Comparison of ENCODE assay signal across 8 mouse cellular contexts in the genomic region with DNA sequence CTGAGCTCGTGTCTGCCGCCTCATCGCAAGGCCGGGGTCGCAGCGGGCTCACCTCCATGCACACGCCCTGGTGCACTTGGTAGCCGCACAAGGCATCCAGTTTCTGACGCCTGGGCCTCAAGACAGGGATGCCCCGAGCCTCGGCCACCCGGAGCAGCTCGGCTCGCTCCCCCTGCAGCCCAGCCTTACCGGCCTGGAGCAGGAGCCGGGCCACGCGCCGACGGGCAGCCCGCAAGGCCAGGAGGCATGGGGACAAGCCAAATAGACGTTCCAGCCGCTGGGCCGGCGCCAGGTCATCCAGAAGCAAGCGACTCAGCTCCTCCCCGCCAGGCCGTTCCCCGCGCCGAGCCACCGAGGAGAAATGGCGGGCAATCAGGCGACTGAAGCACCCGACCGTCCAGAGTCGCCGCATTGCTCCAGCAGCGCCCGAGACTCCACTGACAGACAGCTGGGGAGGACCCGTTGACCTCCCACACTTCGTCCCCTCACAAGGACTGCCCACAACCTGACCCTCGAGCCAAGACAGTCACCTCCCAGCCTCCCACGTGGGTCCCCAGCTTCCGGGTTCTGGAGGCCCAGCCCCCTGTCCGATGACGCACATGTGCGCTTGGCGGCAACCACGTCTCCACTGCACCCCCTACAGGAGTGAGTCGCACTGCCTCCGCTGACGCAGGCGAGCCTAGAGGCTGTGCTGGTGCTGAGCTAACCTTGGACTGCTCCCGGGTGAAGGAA. TPM values are rescaled to one million over a fixed set of nuclear protein-coding genes. Genes with fewer than 3 reads are reported as not detected.
A peak's percentile ranks its signal among the peaks of the same experiment; 100 is the strongest.
DNase-seq lines count a peak whose midpoint lies in the region; ATAC-seq lines count a peak whose summit lies in the region.

Gene Mrm1 (minus strand): TSS at position 555 of the 732 bp plus-strand sequence.

- peak; percentile 79 for ATAC-seq in hindbrain, embryonic 12.5 days (ENCODE audit: low FRiP score)

- peaks cover 4% of the 10 kb centered on the region for H3K4me1 ChIP-seq in hindbrain, embryonic 12.5 days

- H3K4me3 ChIP-seq in hindbrain, embryonic 12.5 days, result peak within 1 kb of the TSS; percentile 71

- no peaks in the 10 kb centered on the region for H3K27me3 ChIP-seq in hindbrain, embryonic 12.5 days

- DNase-seq in NIH3T3 (ENCODE audit: low read depth), result peak; percentile 97
- peak; percentile 97 to 98 for DNase-seq in cerebellum, postnatal 10 days
- peak; percentile 91 for DNase-seq in frontal cortex, postnatal 10 days (ENCODE audit: low spot score in 2 of 2)
- DNase-seq in layer of hippocampus, postnatal 14 days (ENCODE audit: low spot score in 2 of 2), result peak; percentile 86 to 92
- peak; percentile 96 for DNase-seq in lung, postnatal 14 days
- peak; percentile 63 for DNase-seq in retina, adult 2 months (ENCODE audit: low read depth, low spot score)
- peak; percentile 92 to 93 for DNase-seq in thymus, postnatal 36 days

- H3K9ac ChIP-seq in hindbrain, embryonic 12.5 days, result peak within 1 kb of the TSS; percentile 62

- under 1% methylated on average over 54 of the region's 55 CpGs for WGBS in hindbrain, embryonic 12.5 days

- no peaks in the 10 kb centered on the region for H3K36me3 ChIP-seq in hindbrain, embryonic 12.5 days

- H3K4me2 ChIP-seq in hindbrain, embryonic 12.5 days (replicated peaks), result peak within 1 kb of the TSS; percentile 99

- peak within 1 kb of the TSS; percentile 62; the same call in 1 of the 2 replicates for H3K27ac ChIP-seq in hindbrain, embryonic 12.5 days

- H3K9me3 ChIP-seq in hindbrain, embryonic 12.5 days (replicated peaks), result no peaks in the 10 kb centered on the region

RNA-seq across cellular contexts. Expression of gene Mrm1, which starts in this region (rescaled TPM):
- 7.9 and 11.0 TPM in 2 replicates for polyA plus RNA-seq in hindbrain, embryonic 12.5 days (2016; fragmentation: Nextera tagmentation; extraction: Ambion mirVana)
- total RNA-seq in layer of hippocampus, postnatal 14 days (2021), result 1 to 10 TPM; 7.1 to 8.0 TPM

Comparison
In these comparisons a context has a peak if more than half of its experiments do, and no peak if none do; other contexts are left out.
1. Peak in every context shown above with its lines: DNase-seq, ATAC-seq, H3K4me3 ChIP-seq and H3K27ac ChIP-seq.